Mouse (Mus musculus): ENCODE data around the gene Lyl1. TPM values are rescaled to one million over a fixed set of nuclear protein-coding genes. Genes with fewer than 3 reads are reported as not detected.

The Lyl1 gene
- polyA plus RNA-seq, 1 experiment from 2014 or later: 13.7 TPM

GRCm38 (mm10) chr8:84677305-84677704 is 24.0 kb upstream of the Lyl1 start:
- no peak overlapping the region for H3K9ac ChIP-seq (ENCODE audit: low read length)
- no peak overlapping the region for H3K4me3 ChIP-seq (ENCODE audit: control insufficient read depth in 1 of 2, insufficient read depth in 1 of 2, low read depth in 1 of 2, low read length in 2 of 2)
- H3K4me1 ChIP-seq (ENCODE audit: control insufficient read depth in 2 of 2, insufficient read depth in 2 of 2, low read length in 2 of 2): peaks cover 8 to 14% of the 10 kb centered on the region in 2 experiments; a peak in 3 of 4 replicates
- WGBS: 88% methylated on average over 5 of the region's 5 CpGs
- no peaks in the 10 kb centered on the region for H3K27me3 ChIP-seq (ENCODE audit: control insufficient read depth, insufficient read depth, low read length)
- H3K27ac ChIP-seq (replicated peaks in 1 of 2; ENCODE audit: control insufficient read depth in 1 of 2, insufficient read depth in 1 of 2, low read depth in 2 of 2, low read length in 2 of 2): no peak overlapping the region
- no peak for ATAC-seq (ENCODE audit: insufficient number of reproducible peaks, insufficient read depth, low FRiP score, low read depth)
- H3K36me3 ChIP-seq (ENCODE audit: control insufficient read depth, insufficient read depth, low read length): peaks cover 48% of the 10 kb centered on the region
- H3K4me2 ChIP-seq (ENCODE audit: low read length): no peak overlapping the region
- no peaks in the 10 kb centered on the region for H3K9me3 ChIP-seq (ENCODE audit: control insufficient read depth, low read length)

DNA sequence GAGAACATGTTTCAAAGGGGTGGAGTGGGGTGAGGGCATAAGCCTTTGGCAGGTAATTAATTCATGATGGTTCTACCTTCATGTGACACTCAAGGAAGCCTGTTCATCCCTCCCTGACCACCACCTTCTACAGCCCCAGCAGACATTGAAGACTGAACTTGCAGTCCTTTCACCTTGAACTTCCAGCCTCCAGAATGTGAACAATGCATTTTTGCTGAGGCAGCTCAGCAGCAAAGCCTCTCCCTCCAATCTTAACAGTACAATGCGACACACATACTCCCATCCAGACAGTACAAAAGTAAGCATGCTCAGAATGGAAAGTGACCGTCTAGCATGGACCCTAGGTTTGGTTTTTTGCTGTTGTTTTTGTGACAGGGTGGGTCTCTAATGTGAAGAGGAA is 19.8 kb upstream of the Lyl1 start:
- H3K4me3 ChIP-seq (ENCODE audit: control insufficient read depth in 1 of 2, insufficient read depth in 1 of 2, low read depth in 1 of 2, low read length in 2 of 2): no peak overlapping the region
- 0 out of 4 replicates have a peak overlapping the region, but pooled peaks of 1 of the 2 experiments have one; percentile 9 for H3K27ac ChIP-seq (replicated peaks in 1 of 2; ENCODE audit: control insufficient read depth in 1 of 2, insufficient read depth in 1 of 2, low read depth in 2 of 2, low read length in 2 of 2)
- H3K4me1 ChIP-seq (ENCODE audit: control insufficient read depth in 2 of 2, insufficient read depth in 2 of 2, low read length in 2 of 2): peaks cover 19 to 37% of the 10 kb centered on the region in 2 experiments
- H3K9me3 ChIP-seq (ENCODE audit: control insufficient read depth, low read length): no peaks in the 10 kb centered on the region
- peaks cover 20% of the 10 kb centered on the region for H3K36me3 ChIP-seq (ENCODE audit: control insufficient read depth, insufficient read depth, low read length)
- no peak overlapping the region; the same call in 1 of the 2 replicates for H3K9ac ChIP-seq (ENCODE audit: low read length)
- WGBS: 51% methylated on average over 2 of the region's 2 CpGs
- ATAC-seq (ENCODE audit: insufficient number of reproducible peaks, insufficient read depth, low FRiP score, low read depth): no peak
- H3K27me3 ChIP-seq (ENCODE audit: control insufficient read depth, insufficient read depth, low read length): no peaks in the 10 kb centered on the region
- no peak overlapping the region for H3K4me2 ChIP-seq (ENCODE audit: low read length)

DNA sequence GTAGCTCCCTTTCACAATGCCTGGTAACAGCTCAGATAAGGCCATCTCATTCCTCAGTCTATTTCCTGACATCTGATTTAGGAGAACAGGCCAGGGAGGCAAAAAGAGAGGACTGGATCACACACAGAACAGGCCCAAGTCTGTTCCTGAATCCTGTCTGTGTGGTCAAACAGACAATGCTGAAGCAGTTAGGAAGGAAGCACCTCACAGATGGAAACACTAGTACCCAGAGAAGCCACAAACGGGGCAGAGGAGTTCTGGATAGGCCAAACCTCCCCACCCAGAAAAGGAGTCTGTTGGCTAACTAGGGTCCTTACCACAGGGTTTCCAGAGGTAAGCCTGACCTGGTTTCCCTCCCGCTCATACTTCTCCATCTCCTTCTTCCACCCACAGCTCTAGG is 19.0 kb upstream of the Lyl1 start:
- WGBS: 59% methylated on average over 2 of the region's 2 CpGs
- Histone ChIP-seq H3K4me2 (ENCODE audit: low read length) (no peak overlapping the region), H3K27ac (replicated peaks in 1 of 2; ENCODE audit: control insufficient read depth in 1 of 2, insufficient read depth in 1 of 2, low read depth in 2 of 2, low read length in 2 of 2) (0 out of 4 replicates have a peak overlapping the region, but pooled peaks of 1 of the 2 experiments have one; percentile 14), H3K9ac (ENCODE audit: low read length) (peak overlapping the region; percentile 54; the same call in 1 of the 2 replicates), H3K4me3 (ENCODE audit: control insufficient read depth in 1 of 2, insufficient read depth in 1 of 2, low read depth in 1 of 2, low read length in 2 of 2) (no peak overlapping the region), H3K9me3 (ENCODE audit: control insufficient read depth, low read length) (no peaks in the 10 kb centered on the region), H3K27me3 (ENCODE audit: control insufficient read depth, insufficient read depth, low read length) (no peaks in the 10 kb centered on the region), H3K36me3 (ENCODE audit: control insufficient read depth, insufficient read depth, low read length) (peaks cover 14% of the 10 kb centered on the region), H3K4me1 (ENCODE audit: control insufficient read depth in 2 of 2, insufficient read depth in 2 of 2, low read length in 2 of 2) (peaks cover 17 to 38% of the 10 kb centered on the region in 2 experiments)
- ATAC-seq (ENCODE audit: insufficient number of reproducible peaks, insufficient read depth, low FRiP score, low read depth): no peak

DNA sequence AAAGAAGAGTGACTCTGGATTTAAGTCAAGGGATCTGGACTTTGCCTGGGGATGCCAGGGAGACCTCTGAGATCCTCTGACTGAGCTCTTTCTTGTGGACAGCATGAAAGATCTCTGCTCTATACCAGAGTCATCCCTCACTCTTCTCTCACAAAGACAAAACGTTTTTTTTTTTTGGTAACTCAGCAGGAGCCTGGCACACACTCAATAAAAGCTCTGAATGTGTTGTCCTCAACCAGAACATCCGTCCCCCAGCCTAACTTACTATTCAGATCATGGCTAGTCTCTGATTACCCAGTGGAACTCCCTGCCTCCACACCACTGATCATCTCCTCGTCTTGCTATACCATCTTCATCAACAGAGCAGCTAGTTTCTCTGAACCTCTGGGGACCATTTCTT is 16.7 kb upstream of the Lyl1 start:
- Histone ChIP-seq H3K27me3 (ENCODE audit: control insufficient read depth, insufficient read depth, low read length) (no peaks in the 10 kb centered on the region), H3K27ac (replicated peaks in 1 of 2; ENCODE audit: control insufficient read depth in 1 of 2, insufficient read depth in 1 of 2, low read depth in 2 of 2, low read length in 2 of 2) (no peak overlapping the region), H3K9me3 (ENCODE audit: control insufficient read depth, low read length) (no peaks in the 10 kb centered on the region), H3K4me2 (ENCODE audit: low read length) (no peak overlapping the region), H3K4me1 (ENCODE audit: control insufficient read depth in 2 of 2, insufficient read depth in 2 of 2, low read length in 2 of 2) (peaks cover 18 to 47% of the 10 kb centered on the region in 2 experiments), H3K36me3 (ENCODE audit: control insufficient read depth, insufficient read depth, low read length) (peaks cover 13% of the 10 kb centered on the region), H3K9ac (ENCODE audit: low read length) (no peak overlapping the region), H3K4me3 (ENCODE audit: control insufficient read depth in 1 of 2, insufficient read depth in 1 of 2, low read depth in 1 of 2, low read length in 2 of 2) (no peak overlapping the region)
- ATAC-seq (ENCODE audit: insufficient number of reproducible peaks, insufficient read depth, low FRiP score, low read depth): no peak
- WGBS: 65% methylated on average over 3 of the region's 3 CpGs

GRCm38 (mm10) chr8:84686191-84687002 is 14.9 kb upstream of the Lyl1 start, which contains the start of gene Trmt1:
Gene Trmt1 (plus strand): TSS chr8:84686307.
- no peak for ATAC-seq (ENCODE audit: insufficient number of reproducible peaks, insufficient read depth, low FRiP score, low read depth)
- peak within 1 kb of the TSS; percentile 56 to 99 for H3K4me3 ChIP-seq (ENCODE audit: control insufficient read depth in 1 of 2, insufficient read depth in 1 of 2, low read depth in 1 of 2, low read length in 2 of 2)
- peaks cover 17% of the 10 kb centered on the region for H3K36me3 ChIP-seq (ENCODE audit: control insufficient read depth, insufficient read depth, low read length)
- peak within 1 kb of the TSS; percentile 100 for H3K9ac ChIP-seq (ENCODE audit: low read length)
- 13% methylated on average over 18 of the region's 20 CpGs for WGBS
- peak within 1 kb of the TSS; percentile 40 to 95; a peak in 3 of 4 replicates for H3K27ac ChIP-seq (replicated peaks in 1 of 2; ENCODE audit: control insufficient read depth in 1 of 2, insufficient read depth in 1 of 2, low read depth in 2 of 2, low read length in 2 of 2)
- peaks cover 17 to 49% of the 10 kb centered on the region in 2 experiments for H3K4me1 ChIP-seq (ENCODE audit: control insufficient read depth in 2 of 2, insufficient read depth in 2 of 2, low read length in 2 of 2)
- H3K4me2 ChIP-seq (ENCODE audit: low read length): peak within 1 kb of the TSS; percentile 87
- no peaks in the 10 kb centered on the region for H3K27me3 ChIP-seq (ENCODE audit: control insufficient read depth, insufficient read depth, low read length)
- H3K9me3 ChIP-seq (ENCODE audit: control insufficient read depth, low read length): no peaks in the 10 kb centered on the region

DNA sequence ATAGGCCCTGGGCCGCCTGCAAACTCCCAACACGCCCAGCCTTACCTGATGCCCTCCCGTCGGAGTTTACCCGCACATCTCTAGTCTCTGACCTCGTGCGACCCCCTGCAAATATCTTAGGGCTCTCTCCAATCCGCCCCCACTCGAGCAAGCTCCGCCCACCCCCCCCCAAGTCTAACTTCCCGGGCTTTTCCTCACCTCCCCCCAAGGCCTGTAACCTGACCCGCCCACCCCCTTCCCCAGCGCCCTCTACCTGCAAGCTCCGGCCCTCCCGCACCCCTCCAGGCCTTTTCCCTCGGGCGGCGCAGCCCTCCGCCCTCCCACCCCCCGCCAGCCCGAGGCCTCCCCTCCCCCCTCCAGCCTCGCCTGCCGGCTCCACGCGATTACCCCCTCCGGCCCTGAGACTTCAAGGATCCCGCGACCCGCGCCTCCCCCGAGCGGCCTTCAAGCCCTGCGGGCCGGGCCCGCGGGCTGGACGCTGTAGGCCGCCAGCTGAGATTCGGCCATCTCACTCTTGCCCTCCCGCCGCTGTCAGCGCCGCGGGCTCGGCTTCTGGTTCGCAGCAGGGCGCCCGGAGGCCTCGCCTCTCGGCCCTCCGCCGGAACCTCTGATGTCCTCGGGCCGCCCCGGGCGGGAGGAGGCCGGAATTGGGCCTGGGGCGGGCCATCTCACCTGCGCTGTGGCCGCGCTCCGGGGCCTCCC is 14.1 kb upstream of the Lyl1 start:
- Histone ChIP-seq H3K9ac (ENCODE audit: low read length) (peak overlapping the region; percentile 100), H3K4me2 (ENCODE audit: low read length) (peak overlapping the region; percentile 87), H3K4me3 (ENCODE audit: control insufficient read depth in 1 of 2, insufficient read depth in 1 of 2, low read depth in 1 of 2, low read length in 2 of 2) (peak overlapping the region; percentile 93 to 99), H3K27ac (replicated peaks in 1 of 2; ENCODE audit: control insufficient read depth in 1 of 2, insufficient read depth in 1 of 2, low read depth in 2 of 2, low read length in 2 of 2) (peak overlapping the region; percentile 83 to 95), H3K4me1 (ENCODE audit: control insufficient read depth in 2 of 2, insufficient read depth in 2 of 2, low read length in 2 of 2) (peaks cover 14 to 45% of the 10 kb centered on the region in 2 experiments), H3K9me3 (ENCODE audit: control insufficient read depth, low read length) (no peaks in the 10 kb centered on the region), H3K27me3 (ENCODE audit: control insufficient read depth, insufficient read depth, low read length) (no peaks in the 10 kb centered on the region), H3K36me3 (ENCODE audit: control insufficient read depth, insufficient read depth, low read length) (peaks cover 25% of the 10 kb centered on the region)
- ATAC-seq (ENCODE audit: insufficient number of reproducible peaks, insufficient read depth, low FRiP score, low read depth): peak; percentile 38
- under 1% methylated on average over 57 of the region's 62 CpGs for whole genome bisulfite sequencing

DNA sequence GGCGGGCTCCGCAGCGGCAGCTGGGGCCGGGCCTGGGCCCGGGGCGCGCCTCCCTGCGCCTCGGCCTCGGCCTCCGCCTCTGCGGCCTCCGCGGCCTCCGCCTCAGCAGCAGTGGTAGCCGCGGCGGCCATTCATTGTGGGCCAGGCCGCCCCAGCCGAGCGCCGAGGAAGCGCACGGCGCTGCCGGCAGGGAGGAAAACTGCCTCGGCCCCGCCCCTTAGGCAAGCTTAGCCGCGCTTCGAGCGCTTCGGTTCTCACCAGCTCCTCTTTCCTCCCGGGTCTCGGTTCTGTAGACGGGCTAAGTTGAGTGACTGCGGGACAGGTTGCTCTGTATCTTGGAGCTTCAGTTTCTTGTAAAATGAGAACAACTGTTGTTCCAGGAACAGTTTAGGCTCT is 13.6 kb upstream of the Lyl1 start, which contains the start of gene Nacc1:
Gene Nacc1 (minus strand): TSS at position 158 of the 396 bp plus-strand sequence.
- Histone ChIP-seq H3K9ac (ENCODE audit: low read length) (peak within 1 kb of the TSS; percentile 100), H3K36me3 (ENCODE audit: control insufficient read depth, insufficient read depth, low read length) (peaks cover 27% of the 10 kb centered on the region), H3K4me2 (ENCODE audit: low read length) (peak within 1 kb of the TSS; percentile 87), H3K4me1 (ENCODE audit: control insufficient read depth in 2 of 2, insufficient read depth in 2 of 2, low read length in 2 of 2) (peaks cover 14 to 41% of the 10 kb centered on the region in 2 experiments), H3K9me3 (ENCODE audit: control insufficient read depth, low read length) (no peaks in the 10 kb centered on the region), H3K27me3 (ENCODE audit: control insufficient read depth, insufficient read depth, low read length) (no peaks in the 10 kb centered on the region), H3K4me3 (ENCODE audit: control insufficient read depth in 1 of 2, insufficient read depth in 1 of 2, low read depth in 1 of 2, low read length in 2 of 2) (peak within 1 kb of the TSS; percentile 93 to 99), H3K27ac (replicated peaks in 1 of 2; ENCODE audit: control insufficient read depth in 1 of 2, insufficient read depth in 1 of 2, low read depth in 2 of 2, low read length in 2 of 2) (peak within 1 kb of the TSS; percentile 83 to 95)
- ATAC-seq (ENCODE audit: insufficient number of reproducible peaks, insufficient read depth, low FRiP score, low read depth): peak; percentile 77
- WGBS: under 1% methylated on average over 37 of the region's 37 CpGs

Measured in heart, embryonic 14.5 days (tissue).